Mouse (Mus musculus): ENCODE results near the gene Cyb5b.

Cyb5b gene

DNA sequence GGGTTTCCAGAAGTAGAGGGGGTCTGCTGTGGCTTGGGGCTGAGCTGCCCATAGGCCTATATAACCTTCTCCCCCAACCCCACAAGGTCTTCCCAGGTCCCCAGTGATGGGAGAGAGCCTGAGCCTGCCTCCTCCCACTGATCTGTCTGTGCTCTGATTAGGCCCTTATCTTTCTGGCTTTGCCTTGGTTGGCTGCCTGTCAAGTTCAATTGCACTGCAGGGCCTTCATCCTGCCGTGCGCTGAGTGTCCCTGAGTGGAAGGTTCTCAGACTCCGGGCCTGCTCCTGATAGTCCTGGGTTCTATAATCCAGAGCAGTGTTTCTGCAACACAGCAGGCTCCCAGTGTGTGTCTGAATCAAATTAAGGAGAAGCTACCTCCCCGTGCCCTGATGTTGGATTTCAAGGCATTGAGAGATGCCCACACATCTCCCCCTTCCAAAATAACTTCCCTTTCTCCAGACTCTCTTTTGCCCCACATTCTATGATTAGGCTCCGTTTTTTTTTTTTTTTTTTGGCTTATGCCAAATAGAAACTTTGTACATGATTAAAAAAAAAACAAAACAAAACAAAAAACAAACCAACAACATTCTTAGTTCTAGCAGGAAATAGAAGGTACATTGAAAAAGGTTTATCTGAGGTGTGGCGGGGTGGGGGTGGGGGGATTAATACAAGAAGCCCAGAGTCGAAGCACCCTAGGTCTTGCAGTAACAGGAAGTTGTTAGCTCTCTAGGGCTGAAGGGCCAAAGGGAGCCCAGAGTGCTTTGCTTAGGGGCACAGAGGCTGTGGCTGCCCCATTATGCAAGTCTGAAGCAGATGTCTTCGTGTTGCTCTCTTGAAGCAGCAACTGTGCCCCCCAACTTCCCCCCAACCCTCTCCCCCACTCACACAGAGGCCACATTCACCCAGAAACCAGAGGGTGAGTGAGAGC lies 71.7 kb downstream of the Cyb5b start:
- CTCF ChIA-PET, result interaction anchor here (0.6 kb wide), 1 partner anchor 105 kb away, joined by 4 read pairs; no protein-coding TSS in a partner anchor

GRCm38 (mm10) chr8:107226183-107226582 lies 75.7 kb downstream of the Cyb5b start:
- CTCF ChIA-PET, result no interaction called here

DNA sequence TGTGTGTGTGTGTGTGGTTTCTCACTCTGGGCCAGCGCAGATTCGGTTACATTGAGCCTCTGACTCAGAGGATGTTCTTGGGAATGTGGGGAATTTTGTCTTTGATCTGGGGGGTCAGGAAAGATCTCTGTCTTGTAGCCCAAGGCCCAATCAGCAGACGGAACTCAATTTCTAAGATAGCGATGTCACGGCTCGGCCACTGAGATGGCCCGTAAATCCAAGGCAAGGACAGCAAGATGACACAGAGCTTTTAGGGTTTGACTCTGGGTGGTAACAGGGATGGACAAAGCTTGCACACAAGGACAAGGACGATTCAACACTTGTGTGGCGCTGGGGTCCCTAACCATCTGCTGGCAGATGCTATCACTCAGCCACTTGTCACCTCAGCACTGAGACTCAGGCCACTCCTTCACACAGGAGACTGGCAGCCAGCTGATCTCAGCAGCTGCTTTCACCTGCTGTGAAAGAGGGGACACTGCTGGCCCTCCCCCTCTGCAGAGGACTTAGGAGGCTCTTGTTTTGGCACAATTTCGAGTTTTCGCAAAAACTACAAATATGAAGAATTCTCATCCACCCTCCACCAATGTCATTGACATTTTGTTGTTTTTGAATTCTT lies 76.7 kb downstream of the Cyb5b start:
- CTCF ChIA-PET, result no interaction called here

DNA sequence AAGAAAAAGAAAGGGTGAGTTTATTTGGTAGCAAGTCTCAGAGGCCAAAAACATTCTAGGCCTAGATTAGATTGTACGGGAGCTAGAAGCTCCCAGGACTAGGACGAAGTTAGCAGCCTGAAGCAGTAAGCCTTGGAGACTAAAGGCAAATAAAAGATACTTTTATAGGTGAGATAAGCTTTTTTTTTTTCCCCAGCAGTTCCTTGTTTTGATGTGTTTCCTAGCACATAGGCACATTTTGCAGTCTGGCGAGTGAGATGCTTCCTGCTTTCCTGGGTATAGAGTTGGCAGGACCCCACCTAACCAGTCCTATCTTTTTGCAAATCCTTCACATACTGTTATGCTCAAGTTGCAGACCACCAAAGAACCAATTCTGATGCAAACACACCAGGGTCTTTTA lies 82.8 kb downstream of the Cyb5b start:
- CTCF ChIA-PET, result no interaction called here

- CTCF ChIA-PET, result no interaction called here
Observed at GRCm38 (mm10) chr8:107233718-107234117, 83.3 kb downstream of the Cyb5b start.
